Mouse (Mus musculus) layer of hippocampus, adult 2 months (tissue): ENCODE measurements at regions not wholly inside any gene's neighbourhood (a gene's known extent, or its start where the extent isn't known, plus 50 kb on each side); places are given as distances from the start of the nearest gene placed in this dataset.

Experiments used
- DNase-seq, 2 experiments: peaks; one replicate each; pipeline ENCODE4 v3.0.0; 2022; ENCODE audit warnings: low spot score in 2 of 2
- H3K27ac ChIP-seq: fragments of 200-600 bp; 2 replicates; pipeline ENCODE4 v1.8.1; 2022
- H3K4me3 ChIP-seq: fragments of 200-600 bp; 2 replicates; pipeline ENCODE4 v1.8.1; 2022; ENCODE audit warnings: mild to moderate bottlenecking
- CTCF ChIP-seq: fragments of 200-600 bp; conservative IDR thresholded peaks from 2 replicates; pipeline ENCODE4 v1.8.1; 2022; ENCODE audit warnings: antibody characterized with exemption, mild to moderate bottlenecking, moderate library complexity

DNA sequence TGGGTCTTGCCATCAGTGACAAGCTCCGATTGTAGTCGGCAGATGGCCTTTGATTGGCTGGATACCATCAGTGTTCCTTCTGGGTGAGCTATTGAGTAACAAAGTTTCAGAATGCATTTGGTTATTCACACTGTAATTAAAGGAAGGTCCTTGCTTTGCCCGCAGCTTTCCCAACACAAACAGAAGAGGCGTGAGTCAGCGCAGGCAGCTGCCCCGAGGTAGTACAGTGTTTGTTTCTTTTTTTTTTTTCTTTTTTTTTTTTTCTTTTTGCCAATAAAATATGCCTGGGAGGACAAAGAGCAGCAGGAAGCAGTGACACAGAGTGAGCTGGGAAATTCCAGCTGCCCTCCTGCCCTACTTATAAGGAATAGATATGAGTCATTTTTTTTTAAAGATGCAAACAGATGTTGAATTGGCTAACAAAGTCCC lies 152.3 kb upstream of the Tmc1 start:
- TF ChIP-seq CTCF, result no peak
- no peak overlapping the region for H3K4me3 ChIP-seq
- no peak overlapping the region for H3K27ac ChIP-seq
- DNase-seq, result peak; percentile 15 to 16

- no peak for DNase-seq
- H3K4me3 ChIP-seq, result no peak overlapping the region
- no peak for TF ChIP-seq CTCF
- no peak overlapping the region for H3K27ac ChIP-seq
These were observed 151.0 kb upstream of the Tmc1 start for GRCm38 (mm10) chr19:21105004-21105403.

- H3K27ac ChIP-seq, result no peak overlapping the region
- no peak for TF ChIP-seq CTCF
- H3K4me3 ChIP-seq, result no peak overlapping the region
- DNase-seq, result no peak
These were observed 150.5 kb upstream of the Tmc1 start for GRCm38 (mm10) chr19:21104462-21104936.

- no peak overlapping the region for H3K27ac ChIP-seq
- H3K4me3 ChIP-seq, result no peak overlapping the region
- no peak for DNase-seq
- no peak for TF ChIP-seq CTCF
These were observed 124.0 kb upstream of the Tmc1 start for GRCm38 (mm10) chr19:21077771-21078548.

GRCm38 (mm10) chr19:21068381-21068780 lies 114.4 kb upstream of the Tmc1 start:
- no peak for TF ChIP-seq CTCF
- H3K27ac ChIP-seq, result no peak overlapping the region
- DNase-seq, result no peak
- H3K4me3 ChIP-seq, result no peak overlapping the region

GRCm38 (mm10) chr19:21066432-21067113 lies 112.6 kb upstream of the Tmc1 start:
- TF ChIP-seq CTCF, result no peak
- DNase-seq, result no peak

GRCm38 (mm10) chr19:21064902-21065301 lies 110.9 kb upstream of the Tmc1 start:
- TF ChIP-seq CTCF, result no peak
- no peak overlapping the region for H3K4me3 ChIP-seq
- DNase-seq, result no peak

More at GRCm38 (mm10) chr19:21066432-21067113, 112.6 kb upstream of the Tmc1 start:
- Histone ChIP-seq H3K27ac (no peak overlapping the region), H3K4me3 (no peak overlapping the region)

DNA sequence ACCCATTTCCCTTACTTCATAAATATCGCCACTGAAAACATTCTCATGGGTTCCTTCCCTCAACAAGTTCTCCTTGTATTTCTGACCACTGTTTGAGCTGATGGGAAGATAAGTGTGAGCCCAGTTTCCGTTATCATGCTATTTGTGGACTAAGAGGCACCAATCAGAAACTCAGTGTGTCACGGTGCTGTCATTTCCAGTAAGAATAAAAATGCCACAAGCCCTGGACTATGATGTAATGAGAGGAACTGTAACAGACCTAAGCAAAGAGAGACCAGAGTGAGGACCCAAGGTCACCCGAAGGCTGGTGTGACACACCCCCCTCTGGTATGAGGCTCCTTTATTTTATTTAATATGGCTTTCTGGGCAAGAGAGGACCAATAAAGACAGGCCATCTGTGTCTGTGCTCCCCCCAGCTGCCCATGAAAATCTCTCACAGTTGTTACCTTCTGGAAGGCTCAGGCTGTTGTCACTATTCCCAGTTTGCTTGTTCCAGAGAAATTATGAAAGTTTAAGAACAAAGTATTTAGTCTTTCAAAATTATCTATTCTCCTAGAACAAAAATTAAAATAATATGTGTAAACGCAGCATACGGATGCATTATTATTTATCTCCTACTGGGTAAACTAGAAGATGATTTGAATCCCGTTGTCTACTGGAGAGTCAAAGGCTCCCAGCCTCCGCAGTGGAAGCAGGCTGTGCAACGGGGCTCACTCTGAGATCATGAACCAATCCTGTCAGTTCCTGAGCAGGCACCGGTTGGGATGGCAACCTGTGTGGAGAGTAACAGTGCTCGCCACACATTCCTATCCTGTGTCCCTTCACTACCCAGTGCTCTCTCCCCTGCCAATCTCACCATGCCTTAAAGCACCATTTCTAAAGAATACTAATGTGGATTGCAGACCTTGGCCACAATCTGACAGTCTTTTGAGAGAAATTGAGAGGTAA lies 99.9 kb upstream of the Tmc1 start:
- H3K27ac ChIP-seq, result peak overlapping the region; percentile 49
- TF ChIP-seq CTCF, result no peak

More at GRCm38 (mm10) chr19:21064902-21065301, 110.9 kb upstream of the Tmc1 start:
- H3K27ac ChIP-seq, result no peak overlapping the region

DNA sequence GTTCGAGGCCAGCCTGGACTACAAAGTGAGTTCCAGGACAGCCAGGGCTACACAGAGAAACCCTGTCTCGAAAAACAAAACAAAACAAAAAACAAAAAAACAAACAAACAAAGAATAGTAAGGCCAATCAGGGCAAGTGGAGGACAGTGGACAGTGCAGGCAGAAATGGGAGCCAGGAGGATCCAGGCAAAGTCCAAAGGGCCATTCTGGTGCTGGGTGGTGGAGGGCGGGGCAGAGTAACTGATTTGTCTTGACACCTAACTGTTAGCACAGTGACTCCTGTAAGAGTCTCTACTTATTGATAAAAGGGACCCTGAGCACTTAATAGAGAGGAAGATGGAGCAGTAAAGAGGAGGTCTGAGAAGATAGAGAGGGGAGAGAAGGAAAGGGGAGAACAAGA lies 98.8 kb upstream of the Tmc1 start:
- Histone ChIP-seq H3K4me3 (no peak overlapping the region), H3K27ac (no peak overlapping the region)
- no peak for TF ChIP-seq CTCF
- no peak for DNase-seq

More for the DNA sequence above, 99.9 kb upstream of the Tmc1 start:
- H3K4me3 ChIP-seq, result no peak overlapping the region
- DNase-seq, result peak in 1 of 2 experiments; percentile 28

DNA sequence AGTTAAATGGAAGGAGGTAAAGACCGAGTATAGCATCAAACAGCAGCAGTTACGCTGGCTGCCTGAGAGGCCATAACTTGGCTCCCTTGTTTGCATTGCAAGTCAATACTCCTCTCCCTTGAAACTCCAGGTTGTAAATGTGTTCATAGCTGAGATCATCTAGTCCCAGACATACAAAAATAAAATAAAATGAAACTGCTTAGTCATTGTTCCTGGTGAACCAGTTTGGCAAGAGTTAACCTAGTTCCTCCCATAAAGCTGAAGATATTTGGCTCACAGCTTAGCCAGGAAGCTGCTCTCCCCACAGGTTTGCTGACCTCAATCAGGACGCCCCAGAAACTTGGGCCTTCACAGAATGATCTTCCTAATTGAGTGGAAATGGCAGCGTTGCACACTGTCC lies 97.9 kb upstream of the Tmc1 start:
- DNase-seq, result no peak
- Histone ChIP-seq H3K27ac (no peak overlapping the region), H3K4me3 (no peak overlapping the region)
- TF ChIP-seq CTCF, result no peak

GRCm38 (mm10) chr19:21050994-21051721 lies 97.2 kb upstream of the Tmc1 start:
- H3K4me3 ChIP-seq, result no peak overlapping the region
- H3K27ac ChIP-seq, result no peak overlapping the region
- no peak for DNase-seq
- TF ChIP-seq CTCF, result no peak

- Histone ChIP-seq H3K4me3 (no peak overlapping the region), H3K27ac (no peak overlapping the region)
- TF ChIP-seq CTCF, result no peak
- DNase-seq, result no peak
These were observed 95.3 kb upstream of the Tmc1 start for GRCm38 (mm10) chr19:21049301-21049700.
